Mouse (Mus musculus) frontal cortex, postnatal 10 days (tissue): Measurements from ENCODE around the gene 1700020N01Rik.
A peak's percentile ranks its signal among the peaks of the same experiment; 100 is the strongest.

Source experiments
- DNase-seq, 2 experiments: peaks; one replicate each; pipeline ENCODE4 v3.0.0; 2022; ENCODE audit warnings: low spot score in 2 of 2, mixed read lengths in 1 of 2

Gene 1700020N01Rik

GRCm38 (mm10) chr10:21604476-21604875, 11.5 kb downstream of the 1700020N01Rik start:
- peak; percentile 17 to 29 for DNase-seq

GRCm38 (mm10) chr10:21605011-21605571, 12.1 kb downstream of the 1700020N01Rik start:
- DNase-seq = peak; percentile 42 to 51

- DNase-seq = peak; percentile 39 to 68
Observed at GRCm38 (mm10) chr10:21605601-21606000, 12.7 kb downstream of the 1700020N01Rik start.

- DNase-seq = no peak
Observed at GRCm38 (mm10) chr10:21606931-21607330, 14.0 kb downstream of the 1700020N01Rik start.

GRCm38 (mm10) chr10:21609583-21609982, 16.6 kb downstream of the 1700020N01Rik start:
- DNase-seq = no peak

- DNase-seq = no peak
Observed at GRCm38 (mm10) chr10:21613021-21613860, 20.3 kb downstream of the 1700020N01Rik start.

- no peak for DNase-seq
Observed at GRCm38 (mm10) chr10:21614520-21614919, 21.6 kb downstream of the 1700020N01Rik start.

GRCm38 (mm10) chr10:21618745-21619508, 26.0 kb downstream of the 1700020N01Rik start:
- DNase-seq = no peak

GRCm38 (mm10) chr10:21622065-21622464, 29.1 kb downstream of the 1700020N01Rik start:
- DNase-seq = no peak

GRCm38 (mm10) chr10:21628555-21628954, 35.6 kb downstream of the 1700020N01Rik start:
- no peak for DNase-seq

- DNase-seq = no peak
Observed at GRCm38 (mm10) chr10:21629031-21629740, 36.2 kb downstream of the 1700020N01Rik start.

- DNase-seq = no peak
Observed at GRCm38 (mm10) chr10:21631481-21631880, 38.5 kb downstream of the 1700020N01Rik start.

GRCm38 (mm10) chr10:21632687-21633086, 39.7 kb downstream of the 1700020N01Rik start:
- no peak for DNase-seq

GRCm38 (mm10) chr10:21635988-21636710, 43.2 kb downstream of the 1700020N01Rik start:
- DNase-seq = no peak

GRCm38 (mm10) chr10:21636711-21637081, 43.8 kb downstream of the 1700020N01Rik start:
- peak in 1 of 2 experiments; percentile 36 for DNase-seq

- no peak for DNase-seq
Observed at GRCm38 (mm10) chr10:21651388-21651787, 58.4 kb downstream of the 1700020N01Rik start.

- no peak for DNase-seq
Observed at GRCm38 (mm10) chr10:21652426-21653345, 59.7 kb downstream of the 1700020N01Rik start.

- no peak for DNase-seq
Observed at GRCm38 (mm10) chr10:21653469-21653868, 60.5 kb downstream of the 1700020N01Rik start.

GRCm38 (mm10) chr10:21659576-21660246, 66.8 kb downstream of the 1700020N01Rik start:
- DNase-seq = no peak
